Mouse (Mus musculus) stomach, postnatal 0 days (tissue): ENCODE measurements around the gene Lrrc43. TPM values are rescaled to one million over a fixed set of nuclear protein-coding genes. Genes with fewer than 3 reads are reported as not detected.

Source experiments
- ATAC-seq: fragments of 200-750 bp; cut with Nextera tagmentation; 2 replicates; pipeline ENCODE4 v1.8.0; 2017; ENCODE audit not compliant: low FRiP score, low TSS enrichment
- DNase-seq: peaks from one replicate; pipeline ENCODE4 v3.0.0-alpha.2; 2016; ENCODE audit warnings: low spot score
- H3K27ac ChIP-seq: fragments of 300-500 bp; sonication (generic); replicated peaks from 2 replicates; pipeline ENCODE4 v1.5.1; 2014; ENCODE audit warnings: mild to moderate bottlenecking, control low read depth
- H3K27me3 ChIP-seq: fragments of 300-500 bp; sonication (generic); 2 replicates; pipeline ENCODE4 v1.6.1; 2014; ENCODE audit warnings: low read length; ENCODE audit not compliant: control insufficient read depth, insufficient read depth
- H3K36me3 ChIP-seq: fragments of 300-500 bp; sonication (generic); 2 replicates; pipeline ENCODE4 v1.6.1; 2014; ENCODE audit warnings: low read length, mixed read lengths; ENCODE audit not compliant: control insufficient read depth, insufficient read depth
- H3K4me1 ChIP-seq: fragments of 300-500 bp; sonication (generic); replicated peaks from 2 replicates; pipeline ENCODE4 v1.6.1; 2014; ENCODE audit warnings: antibody characterized with exemption; ENCODE audit not compliant: control insufficient read depth, insufficient read depth
- H3K4me2 ChIP-seq: fragments of 300-500 bp; sonication (generic); replicated peaks from 2 replicates; pipeline ENCODE4 v1.6.1; 2014; ENCODE audit warnings: low read depth, mild to moderate bottlenecking, control low read depth, moderate library complexity
- H3K4me3 ChIP-seq: fragments of 300-500 bp; sonication (generic); 2 replicates; pipeline ENCODE4 v1.5.1; 2014; ENCODE audit warnings: low read depth, low read length, control low read depth
- H3K9ac ChIP-seq: fragments of 300-500 bp; sonication (generic); 2 replicates; pipeline ENCODE4 v1.6.1; 2014; ENCODE audit warnings: mild to moderate bottlenecking, low read length, control low read depth, mixed read lengths
- H3K9me3 ChIP-seq: fragments of 300-500 bp; sonication (generic); 2 replicates; pipeline ENCODE4 v1.6.1; 2016; ENCODE audit warnings: low read length; ENCODE audit not compliant: control insufficient read depth
- CTCF ChIP-seq: IDR thresholded peaks from 2 replicates; pipeline ENCODE4 v1.5.1; 2016; ENCODE audit warnings: antibody characterized with exemption, low read depth, mild to moderate bottlenecking, moderate library complexity
- EP300 ChIP-seq: optimal IDR thresholded peaks from 2 replicates; pipeline ENCODE3; 2016; ENCODE audit warnings: antibody characterized with exemption
- WGBS: fragments of 180-500 bp; shearing (Covaris S2); extraction: QIAGEN DNeasy Blood & Tissue Kit; methylation state at CpG from one replicate; pipeline ENCODE4 v1.1.7; 2014; 5-methylcytosine and 5-hydroxymethylcytosine counted together
- polyA plus RNA-seq: library from polyadenylated mRNA; unstranded; fragments of >200 nt; fragmentation: Nextera tagmentation; extraction: Ambion mirVana; gene quantifications from 2 replicates; pipeline ENCODE4 v1.2.1, GENCODE M21; 2015

The Lrrc43 gene
- not detected in 2 replicates for polyA plus RNA-seq

DNA sequence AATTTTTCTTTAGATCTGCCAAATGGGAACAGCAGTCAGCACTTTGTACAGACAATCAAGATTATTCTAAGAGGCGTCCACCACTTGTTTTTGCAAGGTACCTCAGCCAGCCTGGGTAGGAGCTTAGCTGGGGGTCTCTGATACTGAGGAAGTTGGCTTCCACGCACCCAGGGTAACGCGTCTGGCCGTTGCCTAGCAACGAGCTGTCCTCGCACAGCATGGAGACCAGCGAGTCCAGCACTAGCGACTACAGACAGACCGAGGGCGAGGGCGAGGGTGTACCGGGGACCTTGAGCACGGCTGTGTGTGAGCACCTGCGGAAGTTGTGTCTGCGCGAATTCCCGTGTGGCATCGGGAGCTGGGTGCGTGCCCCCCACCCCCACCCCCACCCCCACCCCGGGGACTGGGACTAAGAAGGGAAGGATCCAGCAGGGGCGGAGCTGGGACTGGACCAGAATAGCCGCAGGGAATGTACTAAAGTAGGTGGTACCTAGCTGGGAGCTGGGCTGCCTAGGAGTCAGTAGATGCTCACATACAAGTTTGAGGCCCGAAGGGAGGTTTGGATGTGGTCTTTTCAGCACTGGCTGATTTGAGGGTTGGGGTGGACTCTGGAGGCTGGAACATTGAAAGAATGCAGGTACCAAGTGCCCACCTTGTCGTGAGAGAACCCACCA lies at the start of gene Lrrc43, which contains the start of gene Il31:
Gene Lrrc43 (plus strand): TSS at position 194 of the 674 bp plus-strand sequence.
Gene Il31 (minus strand): TSS at position 378 of the 674 bp plus-strand sequence.
- peak; percentile 38; the same call in 1 of the 2 replicates for ATAC-seq
- H3K4me1 ChIP-seq, result no peaks in the 10 kb centered on the region
- no peaks in the 10 kb centered on the region for H3K9me3 ChIP-seq
- no peak within 1 kb of the TSS for H3K27ac ChIP-seq
- TF ChIP-seq EP300, result no peak
- no peak for TF ChIP-seq CTCF
- no peak within 1 kb of the TSS for H3K4me3 ChIP-seq
- H3K4me2 ChIP-seq, result no peak within 1 kb of the TSS; the same call in 1 of the 2 replicates
- no peaks in the 10 kb centered on the region for H3K27me3 ChIP-seq
- DNase-seq, result no peak
- WGBS, result 8% methylated on average over 25 of the region's 25 CpGs
- no peak within 1 kb of the TSS for H3K9ac ChIP-seq
- H3K36me3 ChIP-seq, result no peaks in the 10 kb centered on the region; the same call in 1 of the 2 replicates

DNA sequence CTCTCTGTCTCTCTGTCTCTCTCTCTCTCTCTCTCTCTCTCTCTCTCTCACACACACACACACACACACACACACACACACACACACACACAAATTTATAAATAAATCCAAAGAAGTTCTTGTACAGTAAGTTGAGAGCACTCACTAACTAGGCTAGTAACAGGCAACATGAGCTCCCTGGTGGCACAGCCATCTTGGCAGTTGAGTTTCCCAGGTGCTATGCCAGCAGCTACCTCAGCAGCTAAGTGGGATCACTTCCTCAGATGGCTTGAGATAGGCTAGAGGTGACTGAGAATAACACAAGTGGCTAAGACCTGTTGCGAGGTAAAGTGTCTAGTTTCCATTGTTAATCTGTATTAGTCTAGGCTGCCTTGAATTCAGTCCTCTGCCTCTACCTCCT lies 49.8 kb upstream of the Lrrc43 start:
- Histone ChIP-seq H3K4me3 (no peak overlapping the region), H3K4me2 (no peak overlapping the region), H3K4me1 (no peaks in the 10 kb centered on the region), H3K27ac (no peak overlapping the region), H3K9ac (no peak overlapping the region), H3K36me3 (peaks cover 14% of the 10 kb centered on the region), H3K27me3 (no peaks in the 10 kb centered on the region), H3K9me3 (no peaks in the 10 kb centered on the region)
- ATAC-seq, result no peak
- TF ChIP-seq CTCF, result no peak
- no peak for TF ChIP-seq EP300
- DNase-seq, result no peak
- WGBS, result 86% methylated on average over 1 of the region's 1 CpGs

- Histone ChIP-seq H3K27ac (no peak overlapping the region), H3K4me2 (no peak overlapping the region), H3K36me3 (peaks cover 19% of the 10 kb centered on the region), H3K27me3 (no peaks in the 10 kb centered on the region), H3K9ac (no peak overlapping the region), H3K4me3 (no peak overlapping the region), H3K9me3 (no peaks in the 10 kb centered on the region), H3K4me1 (no peaks in the 10 kb centered on the region)
- WGBS, result 75% methylated on average over 4 of the region's 4 CpGs
- peak; percentile 27 for DNase-seq
- no peak for ATAC-seq
- no peak for TF ChIP-seq EP300
- TF ChIP-seq CTCF, result peak; percentile 57
Measured at GRCm38 (mm10) chr5:123439941-123440340, 49.2 kb upstream of the Lrrc43 start.

DNA sequence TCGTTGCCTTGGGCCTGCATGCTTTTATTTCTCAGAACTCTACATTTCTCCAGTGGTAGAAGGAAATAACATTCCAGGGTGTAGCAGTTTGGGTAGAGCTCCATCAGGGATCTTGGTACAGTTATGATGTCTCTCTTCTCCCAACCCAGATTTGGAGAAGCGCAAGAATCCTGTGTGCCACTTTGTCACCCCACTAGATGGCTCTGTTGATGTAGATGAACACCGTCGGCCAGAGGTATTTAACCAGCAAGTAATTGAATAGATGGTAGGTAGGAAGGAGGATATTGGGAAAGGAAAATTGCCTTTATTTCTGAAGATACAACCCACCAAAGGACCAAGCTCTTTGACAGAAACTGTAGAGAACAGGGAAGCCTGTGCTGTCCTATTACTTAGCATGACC lies 48.4 kb upstream of the Lrrc43 start:
- Histone ChIP-seq H3K4me3 (no peak overlapping the region), H3K4me2 (no peak overlapping the region), H3K36me3 (peaks cover 22% of the 10 kb centered on the region), H3K9ac (no peak overlapping the region), H3K4me1 (no peaks in the 10 kb centered on the region), H3K27me3 (no peaks in the 10 kb centered on the region), H3K27ac (no peak overlapping the region), H3K9me3 (no peaks in the 10 kb centered on the region)
- WGBS, result 67% methylated on average over 4 of the region's 4 CpGs
- ATAC-seq, result no peak
- DNase-seq, result no peak
- TF ChIP-seq EP300 (no peak), CTCF (peak; percentile 34)

GRCm38 (mm10) chr5:123442283-123442682 lies 46.8 kb upstream of the Lrrc43 start:
- TF ChIP-seq EP300, result no peak
- TF ChIP-seq CTCF, result no peak

DNA sequence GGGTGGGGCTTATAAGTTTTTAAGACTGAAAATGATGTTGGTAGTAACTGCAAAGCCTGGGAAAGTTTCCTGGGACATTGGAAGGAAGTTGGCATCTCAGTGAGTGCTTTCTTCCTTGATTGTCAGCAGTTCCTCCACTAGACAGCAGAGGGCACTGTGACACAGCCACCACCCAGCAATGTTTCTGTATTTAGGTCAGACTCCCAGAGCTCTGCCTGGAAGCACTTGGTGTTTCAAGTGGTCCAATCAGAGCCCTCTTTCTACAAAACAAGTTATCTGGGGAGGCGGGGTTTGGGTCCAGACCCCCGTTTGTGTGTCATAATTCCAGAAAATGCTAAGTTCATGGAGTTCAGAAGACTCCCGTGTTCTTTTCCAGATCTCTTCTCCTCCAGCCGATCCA lies 45.0 kb upstream of the Lrrc43 start:
- H3K27me3 ChIP-seq, result no peaks in the 10 kb centered on the region

More at GRCm38 (mm10) chr5:123442283-123442682, 46.8 kb upstream of the Lrrc43 start:
- WGBS, result 86% methylated on average over 3 of the region's 3 CpGs
- no peak overlapping the region for H3K4me3 ChIP-seq
- no peak for DNase-seq
- no peaks in the 10 kb centered on the region for H3K27me3 ChIP-seq
- H3K27ac ChIP-seq, result no peak overlapping the region
- no peaks in the 10 kb centered on the region for H3K9me3 ChIP-seq
- peaks cover 28% of the 10 kb centered on the region for H3K36me3 ChIP-seq
- no peak for ATAC-seq
- no peak overlapping the region for H3K4me2 ChIP-seq
- H3K9ac ChIP-seq, result no peak overlapping the region
- no peaks in the 10 kb centered on the region for H3K4me1 ChIP-seq

More for the DNA sequence above, 45.0 kb upstream of the Lrrc43 start:
- Histone ChIP-seq H3K9ac (no peak overlapping the region), H3K9me3 (no peaks in the 10 kb centered on the region), H3K4me1 (no peaks in the 10 kb centered on the region), H3K27ac (no peak overlapping the region), H3K36me3 (peaks cover 35% of the 10 kb centered on the region), H3K4me3 (no peak overlapping the region), H3K4me2 (no peak overlapping the region)
- DNase-seq (peak; percentile 75), ATAC-seq (peak; percentile 46; the same call in 1 of the 2 replicates)
- 43% methylated on average over 4 of the region's 4 CpGs for WGBS
- TF ChIP-seq CTCF (peak; percentile 93), EP300 (no peak)
